Mouse (Mus musculus) urinary bladder, postnatal 10 days (tissue): Measurements from ENCODE around the gene Obsl1.

Experiments
- DNase-seq: peaks from one replicate; pipeline ENCODE4 v3.0.0; 2022; ENCODE audit warnings: low spot score

The Obsl1 gene

GRCm38 (mm10) chr1:75455433-75455832 lies 50.8 kb downstream of the Obsl1 start:
- no peak for DNase-seq

GRCm38 (mm10) chr1:75451900-75452299 lies 54.4 kb downstream of the Obsl1 start:
- DNase-seq = no peak

GRCm38 (mm10) chr1:75450314-75451005 lies 55.8 kb downstream of the Obsl1 start, which contains the start of gene Asic4:
Asic4 (plus strand) TSS chr1:75450436.
- DNase-seq = no peak

- DNase-seq = no peak
Measured at GRCm38 (mm10) chr1:75449377-75450135, 56.7 kb downstream of the Obsl1 start.

GRCm38 (mm10) chr1:75448937-75449336 lies 57.3 kb downstream of the Obsl1 start:
- no peak for DNase-seq

- no peak for DNase-seq
Measured at GRCm38 (mm10) chr1:75448052-75448431, 58.2 kb downstream of the Obsl1 start.

- DNase-seq = no peak
Measured at GRCm38 (mm10) chr1:75447265-75448051, 58.8 kb downstream of the Obsl1 start.

GRCm38 (mm10) chr1:75446656-75447055 lies 59.6 kb downstream of the Obsl1 start:
- DNase-seq = no peak

GRCm38 (mm10) chr1:75445751-75446611 lies 60.3 kb downstream of the Obsl1 start:
- DNase-seq = peak; percentile 57

- no peak for DNase-seq
Measured at GRCm38 (mm10) chr1:75445141-75445701, 61.0 kb downstream of the Obsl1 start.

- DNase-seq = no peak
Measured at GRCm38 (mm10) chr1:75444208-75444607, 62.0 kb downstream of the Obsl1 start.

- DNase-seq = no peak
Measured at GRCm38 (mm10) chr1:75443247-75444024, 62.8 kb downstream of the Obsl1 start.

GRCm38 (mm10) chr1:75442811-75443210 lies 63.4 kb downstream of the Obsl1 start:
- no peak for DNase-seq

GRCm38 (mm10) chr1:75442171-75442570 lies 64.1 kb downstream of the Obsl1 start:
- DNase-seq = no peak

- DNase-seq = no peak
Measured at GRCm38 (mm10) chr1:75441471-75441996, 64.7 kb downstream of the Obsl1 start.

- no peak for DNase-seq
Measured at GRCm38 (mm10) chr1:75440661-75441060, 65.6 kb downstream of the Obsl1 start.

GRCm38 (mm10) chr1:75438782-75439181 lies 67.5 kb downstream of the Obsl1 start:
- DNase-seq = no peak

- DNase-seq = no peak
Measured at GRCm38 (mm10) chr1:75435475-75436328, 70.5 kb downstream of the Obsl1 start, which contains the start of gene Gmppa. Gmppa (plus strand) TSS chr1:75435930.
